Mouse (Mus musculus) cerebellum, postnatal 14 days (tissue): ENCODE results near the gene Ssu2.
A peak's percentile ranks its signal among the peaks of the same experiment; 100 is the strongest.

Source experiments
- DNase-seq, 2 experiments: peaks; one replicate each; pipeline ENCODE4 v3.0.0; 2021; ENCODE audit warnings: mixed read lengths in 2 of 2

Gene Ssu2

GRCm38 (mm10) chr6:112387947-112388346 lies at the start of gene Ssu2:
Gene Ssu2 (minus strand): TSS chr6:112388023.
- no peak for DNase-seq

GRCm38 (mm10) chr6:112426018-112426732 lies 38.4 kb upstream of the Ssu2 start:
- DNase-seq = no peak

- DNase-seq = peak in 1 of 2 experiments; percentile 12
These were observed 36.1 kb upstream of the Ssu2 start for GRCm38 (mm10) chr6:112423746-112424501.

- no peak for DNase-seq
These were observed 33.1 kb upstream of the Ssu2 start for GRCm38 (mm10) chr6:112420883-112421282.

GRCm38 (mm10) chr6:112419333-112419732 lies 31.5 kb upstream of the Ssu2 start:
- DNase-seq = no peak

GRCm38 (mm10) chr6:112404111-112404510 lies 16.3 kb upstream of the Ssu2 start:
- DNase-seq = no peak

- peak; percentile 16 to 57 for DNase-seq
These were observed 14.3 kb upstream of the Ssu2 start for GRCm38 (mm10) chr6:112401953-112402683.

- DNase-seq = no peak
These were observed 9.5 kb upstream of the Ssu2 start for GRCm38 (mm10) chr6:112397351-112397750.

GRCm38 (mm10) chr6:112396352-112396751 lies 8.5 kb upstream of the Ssu2 start:
- DNase-seq = no peak

- no peak for DNase-seq
These were observed 562 bp upstream of the Ssu2 start for GRCm38 (mm10) chr6:112388385-112388784.

GRCm38 (mm10) chr6:112386260-112386659 lies 1.6 kb downstream of the Ssu2 start:
- peak in 1 of 2 experiments; percentile 13 for DNase-seq

GRCm38 (mm10) chr6:112382990-112383685 lies 4.7 kb downstream of the Ssu2 start:
- DNase-seq = peak in 1 of 2 experiments; percentile 17

GRCm38 (mm10) chr6:112379054-112379453 lies 8.8 kb downstream of the Ssu2 start:
- no peak for DNase-seq

GRCm38 (mm10) chr6:112375661-112376392 lies 12.0 kb downstream of the Ssu2 start:
- DNase-seq = peak; percentile 10 to 13

- DNase-seq = peak; percentile 54 to 56
These were observed 13.8 kb downstream of the Ssu2 start for GRCm38 (mm10) chr6:112373886-112374585.

- no peak for DNase-seq
These were observed 22.5 kb downstream of the Ssu2 start for GRCm38 (mm10) chr6:112365294-112365693.

- peak; percentile 71 to 73 for DNase-seq
These were observed 23.2 kb downstream of the Ssu2 start for GRCm38 (mm10) chr6:112364581-112364980.

GRCm38 (mm10) chr6:112362349-112362958 lies 25.4 kb downstream of the Ssu2 start:
- peak; percentile 83 to 88 for DNase-seq

GRCm38 (mm10) chr6:112360676-112361075 lies 27.1 kb downstream of the Ssu2 start:
- DNase-seq = no peak

GRCm38 (mm10) chr6:112359341-112359740 lies 28.5 kb downstream of the Ssu2 start:
- no peak for DNase-seq

- DNase-seq = no peak
These were observed 37.4 kb downstream of the Ssu2 start for GRCm38 (mm10) chr6:112350452-112350851.
